Mouse (Mus musculus) embryonic facial prominence, embryonic 12.5 days (tissue): ENCODE data around the gene Spatc1l. TPM values are rescaled to one million over a fixed set of nuclear protein-coding genes. Genes with fewer than 3 reads are reported as not detected.

Experiments
- ATAC-seq: fragments of 200-750 bp; cut with Nextera tagmentation; 2 replicates; pipeline ENCODE4 v1.8.0; 2017; ENCODE audit not compliant: insufficient number of reproducible peaks, insufficient read depth, low FRiP score, low TSS enrichment
- H3K27ac ChIP-seq: fragments of 300-500 bp; sonication (generic); 2 replicates; pipeline ENCODE4 v1.5.1; 2016; ENCODE audit warnings: mild to moderate bottlenecking
- H3K27me3 ChIP-seq: fragments of 300-500 bp; sonication (generic); 2 replicates; pipeline ENCODE4 v1.6.1; 2016; ENCODE audit warnings: mild to moderate bottlenecking, moderate library complexity
- H3K36me3 ChIP-seq: fragments of 300-500 bp; sonication (generic); 2 replicates; pipeline ENCODE4 v1.6.1; 2016; ENCODE audit warnings: mild to moderate bottlenecking
- H3K4me1 ChIP-seq: fragments of 300-500 bp; sonication (generic); 2 replicates; pipeline ENCODE4 v1.6.1; 2016
- H3K4me2 ChIP-seq: fragments of 300-500 bp; sonication (generic); replicated peaks from 2 replicates; pipeline ENCODE4 v1.6.1; 2016; ENCODE audit warnings: mild to moderate bottlenecking, moderate library complexity
- H3K4me3 ChIP-seq: fragments of 300-500 bp; sonication (generic); 2 replicates; pipeline ENCODE4 v1.5.1; 2016; ENCODE audit warnings: mild to moderate bottlenecking
- H3K9ac ChIP-seq: fragments of 300-500 bp; sonication (generic); 2 replicates; pipeline ENCODE4 v1.6.1; 2016; ENCODE audit warnings: mild to moderate bottlenecking, moderate library complexity
- H3K9me3 ChIP-seq: fragments of 300-500 bp; sonication (generic); 2 replicates; pipeline ENCODE4 v1.6.1; 2016; ENCODE audit warnings: mild to moderate bottlenecking, moderate library complexity
- WGBS: fragments of 180-500 bp; shearing (Covaris S2); methylation state at CpG from one replicate; pipeline ENCODE4 v1.1.7; 2016; 5-methylcytosine and 5-hydroxymethylcytosine counted together
- polyA plus RNA-seq: library from polyadenylated mRNA; unstranded; fragments of >200 nt; fragmentation: Nextera tagmentation; extraction: Ambion mirVana; gene quantifications from 2 replicates; pipeline ENCODE4 v1.2.1, GENCODE M21; 2016

Spatc1l gene
- polyA plus RNA-seq, 1 experiment from 2014 or later: not detected

GRCm38 (mm10) chr10:76550458-76550857 is 11.6 kb upstream of the Spatc1l start:
- no peak overlapping the region for H3K9ac ChIP-seq
- no peaks in the 10 kb centered on the region for H3K9me3 ChIP-seq
- H3K36me3 ChIP-seq: peaks cover 89% of the 10 kb centered on the region
- H3K4me2 ChIP-seq: no peak overlapping the region
- H3K4me1 ChIP-seq: no peaks in the 10 kb centered on the region
- H3K27me3 ChIP-seq: no peaks in the 10 kb centered on the region
- ATAC-seq: no peak
- no peak overlapping the region for H3K27ac ChIP-seq
- H3K4me3 ChIP-seq: no peak overlapping the region
- 88% methylated on average over 5 of the region's 5 CpGs for WGBS

- WGBS: 85% methylated on average over 3 of the region's 3 CpGs
- Histone ChIP-seq H3K36me3 (peaks cover 84% of the 10 kb centered on the region), H3K4me2 (no peak overlapping the region), H3K4me1 (no peaks in the 10 kb centered on the region), H3K9me3 (no peaks in the 10 kb centered on the region), H3K9ac (no peak overlapping the region), H3K27me3 (no peaks in the 10 kb centered on the region), H3K27ac (no peak overlapping the region), H3K4me3 (no peak overlapping the region)
- no peak for ATAC-seq
Observed at GRCm38 (mm10) chr10:76551556-76551955, 10.5 kb upstream of the Spatc1l start.

DNA sequence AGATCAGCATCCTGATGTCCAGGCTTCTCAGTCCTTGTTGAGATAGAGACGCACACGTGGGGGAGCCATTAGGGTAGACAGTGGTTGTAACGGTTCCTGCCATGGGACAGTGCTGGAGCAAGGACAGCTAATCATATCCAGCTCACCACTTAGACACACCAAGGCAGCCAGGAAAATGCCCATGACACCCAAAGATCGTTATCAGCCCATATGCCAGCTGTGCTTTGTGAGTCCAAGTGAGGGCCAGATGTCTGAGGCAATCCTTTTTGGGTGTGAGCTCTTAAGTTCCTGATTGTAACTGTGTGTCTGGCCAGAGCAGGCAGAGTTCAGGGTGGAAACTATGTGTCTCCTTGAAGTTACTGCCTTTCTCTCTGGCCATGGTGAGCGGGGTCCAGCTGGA is 8.0 kb upstream of the Spatc1l start:
- Histone ChIP-seq H3K4me2 (no peak overlapping the region), H3K4me3 (no peak overlapping the region), H3K4me1 (no peaks in the 10 kb centered on the region), H3K27ac (no peak overlapping the region), H3K27me3 (no peaks in the 10 kb centered on the region), H3K9me3 (no peaks in the 10 kb centered on the region), H3K9ac (no peak overlapping the region), H3K36me3 (peaks cover 61% of the 10 kb centered on the region)
- ATAC-seq: no peak
- WGBS: 89% methylated on average over 5 of the region's 5 CpGs

DNA sequence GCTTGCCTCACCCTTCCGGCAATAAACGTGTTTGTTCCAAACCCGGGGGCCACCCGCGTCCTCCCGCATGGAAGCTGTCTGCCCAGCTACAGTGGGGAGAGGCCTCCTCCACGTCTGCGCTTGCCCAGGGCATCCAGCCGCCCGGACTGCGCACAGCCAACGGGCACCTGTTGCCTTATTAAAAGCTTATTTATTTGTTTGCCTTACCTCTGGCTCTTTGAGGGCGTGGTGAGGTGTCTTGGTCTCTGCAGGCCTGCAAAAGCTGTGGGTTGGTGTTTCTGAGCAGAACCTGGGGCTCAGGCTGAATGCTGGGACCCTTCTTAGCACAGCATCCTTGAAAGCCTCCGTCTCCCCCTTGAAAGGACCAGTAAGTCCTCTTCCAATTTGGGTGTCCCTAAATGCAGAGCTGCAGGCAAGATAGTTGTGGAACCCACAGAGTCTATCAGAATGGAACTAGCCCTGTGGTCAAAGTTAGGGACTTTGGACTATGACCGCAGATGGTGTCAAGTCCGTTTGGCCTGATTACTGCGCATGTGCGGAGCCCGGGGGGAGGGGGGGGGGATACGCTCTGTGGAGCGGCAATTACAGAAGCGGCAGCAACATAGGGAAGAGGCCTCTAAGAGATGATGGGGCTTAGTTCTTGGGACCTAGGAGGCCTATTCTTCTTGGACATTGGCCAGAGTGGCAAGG is 8.1 kb downstream of the Spatc1l start:
- ATAC-seq: no peak
- no peak overlapping the region for H3K4me3 ChIP-seq
- H3K27me3 ChIP-seq: no peaks in the 10 kb centered on the region
- H3K9ac ChIP-seq: no peak overlapping the region
- H3K4me1 ChIP-seq: no peaks in the 10 kb centered on the region
- no peaks in the 10 kb centered on the region for H3K9me3 ChIP-seq
- H3K27ac ChIP-seq: no peak overlapping the region
- no peak overlapping the region for H3K4me2 ChIP-seq
- WGBS: 90% methylated on average over 22 of the region's 22 CpGs
- H3K36me3 ChIP-seq: no peaks in the 10 kb centered on the region

DNA sequence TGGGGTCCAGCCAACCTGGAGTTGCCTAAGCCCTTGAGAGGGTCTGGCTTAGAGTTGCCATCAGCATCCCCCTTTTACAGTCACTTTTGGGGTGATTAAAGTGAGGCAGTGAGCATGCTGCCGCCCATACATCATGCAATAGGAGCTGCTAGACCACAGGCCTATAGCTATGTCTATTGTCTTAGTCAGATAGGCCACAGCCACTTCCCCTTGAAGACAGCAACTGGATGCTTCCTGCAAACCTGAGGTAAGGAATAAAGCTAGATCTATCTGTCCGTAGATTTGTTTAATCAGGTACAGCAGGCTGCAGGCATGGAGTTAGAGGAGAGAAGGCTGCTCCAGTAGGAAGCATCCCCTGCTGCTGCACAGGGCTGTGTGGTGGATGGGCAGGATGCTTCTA is 9.0 kb downstream of the Spatc1l start:
- H3K27me3 ChIP-seq: no peaks in the 10 kb centered on the region
- 68% methylated on average over 2 of the region's 2 CpGs for WGBS
- ATAC-seq: no peak

GRCm38 (mm10) chr10:76572151-76572550 is 10.1 kb downstream of the Spatc1l start:
- 73% methylated on average over 3 of the region's 3 CpGs for WGBS
- no peak for ATAC-seq
- H3K4me1 ChIP-seq: no peaks in the 10 kb centered on the region

More for the DNA sequence above, 9.0 kb downstream of the Spatc1l start:
- H3K27ac ChIP-seq: no peak overlapping the region
- H3K4me3 ChIP-seq: no peak overlapping the region
- no peak overlapping the region for H3K9ac ChIP-seq
- no peaks in the 10 kb centered on the region for H3K36me3 ChIP-seq
- no peaks in the 10 kb centered on the region for H3K9me3 ChIP-seq
- H3K4me1 ChIP-seq: no peaks in the 10 kb centered on the region
- no peak overlapping the region for H3K4me2 ChIP-seq

GRCm38 (mm10) chr10:76575374-76575773 is 13.3 kb downstream of the Spatc1l start, which contains the start of gene Ftcd:
Gene Ftcd, plus strand, starts transcription at chr10:76575648.
- Histone ChIP-seq H3K4me2 (no peak within 1 kb of the TSS), H3K4me1 (no peaks in the 10 kb centered on the region), H3K4me3 (no peak within 1 kb of the TSS), H3K36me3 (no peaks in the 10 kb centered on the region), H3K27ac (no peak within 1 kb of the TSS), H3K9ac (no peak within 1 kb of the TSS), H3K9me3 (no peaks in the 10 kb centered on the region), H3K27me3 (no peaks in the 10 kb centered on the region)
- WGBS: 88% methylated on average over 3 of the region's 3 CpGs
- ATAC-seq: no peak

More at GRCm38 (mm10) chr10:76572151-76572550, 10.1 kb downstream of the Spatc1l start:
- Histone ChIP-seq H3K4me3 (no peak overlapping the region), H3K27me3 (no peaks in the 10 kb centered on the region), H3K27ac (no peak overlapping the region), H3K4me2 (no peak overlapping the region), H3K9me3 (no peaks in the 10 kb centered on the region), H3K9ac (no peak overlapping the region), H3K36me3 (no peaks in the 10 kb centered on the region)

- no peak overlapping the region for H3K4me2 ChIP-seq
- no peaks in the 10 kb centered on the region for H3K27me3 ChIP-seq
- H3K4me1 ChIP-seq: no peaks in the 10 kb centered on the region
- no peak for ATAC-seq
- no peak overlapping the region for H3K4me3 ChIP-seq
- no peak overlapping the region for H3K27ac ChIP-seq
- whole genome bisulfite sequencing: 70% methylated on average over 7 of the region's 7 CpGs
- H3K9ac ChIP-seq: no peak overlapping the region
- no peaks in the 10 kb centered on the region for H3K36me3 ChIP-seq
- no peaks in the 10 kb centered on the region for H3K9me3 ChIP-seq
Observed at GRCm38 (mm10) chr10:76576920-76577319, 14.8 kb downstream of the Spatc1l start.

DNA sequence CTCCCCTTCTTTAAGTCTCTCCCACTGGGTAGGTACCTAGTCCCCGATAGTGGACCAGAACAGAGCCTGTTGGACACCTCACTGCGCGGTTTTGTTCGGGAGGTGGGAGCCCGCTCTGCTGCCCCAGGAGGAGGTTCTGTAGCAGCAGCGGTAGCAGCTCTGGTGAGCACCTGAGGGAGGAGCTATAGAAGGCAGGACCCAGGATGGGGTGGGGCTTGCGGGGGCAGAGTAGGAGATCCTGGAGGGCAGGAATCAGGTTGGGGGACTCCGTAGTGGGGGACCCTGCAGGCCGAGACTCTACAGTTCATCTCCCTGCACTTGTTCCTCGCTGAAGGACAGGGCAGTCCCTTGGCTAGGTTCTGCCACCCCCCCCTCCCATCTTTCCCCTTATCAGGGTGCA is 22.1 kb downstream of the Spatc1l start:
- Histone ChIP-seq H3K27me3 (peaks cover 9% of the 10 kb centered on the region), H3K4me2 (peak overlapping the region; percentile 38), H3K4me1 (no peaks in the 10 kb centered on the region), H3K27ac (no peak overlapping the region), H3K4me3 (peak overlapping the region; percentile 25), H3K9ac (no peak overlapping the region), H3K9me3 (no peaks in the 10 kb centered on the region), H3K36me3 (no peaks in the 10 kb centered on the region)
- no peak; the same call in 1 of the 2 replicates for ATAC-seq
- WGBS: 10% methylated on average over 10 of the region's 10 CpGs

- Histone ChIP-seq H3K27ac (no peak overlapping the region), H3K4me3 (no peak overlapping the region), H3K9me3 (no peaks in the 10 kb centered on the region), H3K4me1 (no peaks in the 10 kb centered on the region), H3K36me3 (no peaks in the 10 kb centered on the region), H3K27me3 (peaks cover 9% of the 10 kb centered on the region), H3K9ac (no peak overlapping the region), H3K4me2 (no peak overlapping the region)
- 56% methylated on average over 1 of the region's 1 CpGs for WGBS
- no peak for ATAC-seq
Observed at GRCm38 (mm10) chr10:76586190-76586589, 24.1 kb downstream of the Spatc1l start.

DNA sequence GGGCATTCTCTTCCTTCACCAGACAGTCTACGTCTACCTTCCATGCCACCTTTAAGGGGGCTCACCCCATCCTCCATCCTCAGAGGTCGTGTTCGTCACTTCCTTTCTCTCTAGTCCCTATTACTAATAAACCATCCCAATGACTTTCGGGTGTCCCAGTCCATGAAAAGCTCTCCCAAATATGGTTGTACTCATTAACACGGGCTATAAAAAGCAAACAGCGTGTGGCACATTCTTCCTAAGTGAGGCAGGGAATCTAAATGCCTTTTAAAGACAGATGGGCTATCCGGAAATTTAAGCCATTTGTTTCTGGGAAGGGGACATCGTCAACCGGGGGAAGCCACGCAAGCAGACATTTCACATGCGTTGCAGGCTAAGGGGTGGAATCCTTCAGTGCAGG is 28.1 kb downstream of the Spatc1l start:
- no peaks in the 10 kb centered on the region for H3K36me3 ChIP-seq
- H3K4me3 ChIP-seq: no peak overlapping the region
- H3K27ac ChIP-seq: no peak overlapping the region
- no peaks in the 10 kb centered on the region for H3K9me3 ChIP-seq
- no peak for ATAC-seq
- no peak overlapping the region for H3K9ac ChIP-seq
- H3K27me3 ChIP-seq: no peaks in the 10 kb centered on the region
- H3K4me1 ChIP-seq: no peaks in the 10 kb centered on the region
- H3K4me2 ChIP-seq: no peak overlapping the region
- 83% methylated on average over 11 of the region's 11 CpGs for WGBS

GRCm38 (mm10) chr10:76596338-76596737 is 34.3 kb downstream of the Spatc1l start:
- Histone ChIP-seq H3K9ac (no peak overlapping the region), H3K36me3 (no peaks in the 10 kb centered on the region), H3K4me3 (no peak overlapping the region), H3K27me3 (no peaks in the 10 kb centered on the region), H3K4me1 (no peaks in the 10 kb centered on the region), H3K4me2 (no peak overlapping the region), H3K27ac (no peak overlapping the region), H3K9me3 (no peaks in the 10 kb centered on the region)
- WGBS: 92% methylated on average over 31 of the region's 31 CpGs
- no peak for ATAC-seq
